ENCODE assay signal across 15 mouse cellular contexts in genomic region chr5:23140183-23140921, GRCm38 (mm10).
DNase-seq lines count a peak whose midpoint lies in the region; ATAC-seq lines count a peak whose summit lies in the region.
"Had no signal": no experiment of that assay in that cellular context is flagged by ENCODE, and none has a peak within 500 bp of the region (broad histone marks: within the 10 kb centered on the region; RNA-seq: fewer than 3 reads in every experiment).

No protein-coding gene starts in this region.

- no peaks in the 10 kb centered on the region for H3K27me3 ChIP-seq in hindbrain, embryonic 13.5 days
- no peaks in the 10 kb centered on the region for H3K27me3 ChIP-seq in hindbrain, embryonic 12.5 days
- no peaks in the 10 kb centered on the region for H3K27me3 ChIP-seq in hindbrain, embryonic 16.5 days (replicated peaks; ENCODE audit: control insufficient read depth, insufficient read depth, low read length)
- H3K27me3 ChIP-seq in neural tube, embryonic 14.5 days (ENCODE audit: control insufficient read depth, insufficient read depth, low read length) = no peaks in the 10 kb centered on the region
- no peaks in the 10 kb centered on the region for H3K27me3 ChIP-seq in liver, embryonic 11.5 days (replicated peaks; ENCODE audit: control insufficient read depth, insufficient read depth, low read length)
- H3K27me3 ChIP-seq: embryonic facial prominence, embryonic 15.5 days; heart, embryonic 12.5 days had no signal

- whole genome bisulfite sequencing in hindbrain, embryonic 13.5 days = 57% methylated on average over 9 of the region's 9 CpGs
- 75% methylated on average over 9 of the region's 9 CpGs for WGBS in hindbrain, embryonic 12.5 days
- 51% methylated on average over 9 of the region's 9 CpGs for WGBS in hindbrain, embryonic 16.5 days
- WGBS in neural tube, embryonic 14.5 days = 32% methylated on average over 9 of the region's 9 CpGs
- WGBS in liver, embryonic 11.5 days = 80% methylated on average over 9 of the region's 9 CpGs

- H3K36me3 ChIP-seq in hindbrain, embryonic 13.5 days = no peaks in the 10 kb centered on the region
- no peaks in the 10 kb centered on the region for H3K36me3 ChIP-seq in hindbrain, embryonic 12.5 days
- no peaks in the 10 kb centered on the region for H3K36me3 ChIP-seq in hindbrain, embryonic 16.5 days (ENCODE audit: control insufficient read depth, insufficient read depth, low read length)
- H3K36me3 ChIP-seq in neural tube, embryonic 14.5 days (ENCODE audit: control insufficient read depth, insufficient read depth, low read length) = no peaks in the 10 kb centered on the region
- no peaks in the 10 kb centered on the region for H3K36me3 ChIP-seq in liver, embryonic 11.5 days (ENCODE audit: control insufficient read depth, insufficient read depth, low read length)
- H3K36me3 ChIP-seq: embryonic facial prominence, embryonic 15.5 days; heart, embryonic 12.5 days had no signal

- no peak overlapping the region for H3K9ac ChIP-seq in hindbrain, embryonic 13.5 days
- no peak overlapping the region for H3K9ac ChIP-seq in hindbrain, embryonic 12.5 days
- H3K9ac ChIP-seq in hindbrain, embryonic 16.5 days (ENCODE audit: low read depth, low read length) = no peak overlapping the region
- H3K9ac ChIP-seq in neural tube, embryonic 14.5 days (replicated peaks; ENCODE audit: low read depth, low read length) = no peak overlapping the region
- no peak overlapping the region for H3K9ac ChIP-seq in liver, embryonic 11.5 days (ENCODE audit: low read depth, low read length)
- H3K9ac ChIP-seq: embryonic facial prominence, embryonic 15.5 days; heart, embryonic 12.5 days had no signal

- H3K4me1 ChIP-seq in hindbrain, embryonic 13.5 days (replicated peaks) = peaks cover 6% of the 10 kb centered on the region; the same call in 1 of the 2 replicates
- H3K4me1 ChIP-seq in hindbrain, embryonic 12.5 days = peaks cover 4% of the 10 kb centered on the region; the same call in 1 of the 2 replicates
- no peaks in the 10 kb centered on the region for H3K4me1 ChIP-seq in hindbrain, embryonic 16.5 days (ENCODE audit: control insufficient read depth, insufficient read depth, low read depth, low read length)
- no peaks in the 10 kb centered on the region for H3K4me1 ChIP-seq in neural tube, embryonic 14.5 days (ENCODE audit: control insufficient read depth, insufficient read depth, low read length)
- H3K4me1 ChIP-seq in liver, embryonic 11.5 days (replicated peaks; ENCODE audit: control insufficient read depth, insufficient read depth, low read length) = no peaks in the 10 kb centered on the region
- H3K4me1 ChIP-seq: embryonic facial prominence, embryonic 15.5 days; heart, embryonic 12.5 days had no signal

- H3K4me3 ChIP-seq in hindbrain, embryonic 13.5 days = no peak overlapping the region
- no peak overlapping the region for H3K4me3 ChIP-seq in hindbrain, embryonic 12.5 days
- H3K4me3 ChIP-seq in hindbrain, embryonic 16.5 days (ENCODE audit: low read length) = no peak overlapping the region
- H3K4me3 ChIP-seq in neural tube, embryonic 14.5 days (ENCODE audit: low read depth, low read length) = no peak overlapping the region
- H3K4me3 ChIP-seq in liver, embryonic 11.5 days (ENCODE audit: low read depth, low read length) = no peak overlapping the region
- H3K4me3 ChIP-seq: embryonic facial prominence, embryonic 15.5 days; gastrocnemius, adult 2 months; heart, embryonic 12.5 days; left cerebral cortex, adult 2 months had no signal

- H3K9me3 ChIP-seq in hindbrain, embryonic 13.5 days = no peaks in the 10 kb centered on the region
- H3K9me3 ChIP-seq in hindbrain, embryonic 12.5 days (replicated peaks) = no peaks in the 10 kb centered on the region
- H3K9me3 ChIP-seq in hindbrain, embryonic 16.5 days (ENCODE audit: control insufficient read depth, low read length) = no peaks in the 10 kb centered on the region
- H3K9me3 ChIP-seq in neural tube, embryonic 14.5 days (ENCODE audit: control insufficient read depth, low read length) = no peaks in the 10 kb centered on the region
- H3K9me3 ChIP-seq in liver, embryonic 11.5 days (ENCODE audit: control insufficient read depth, low read length) = no peaks in the 10 kb centered on the region
- H3K9me3 ChIP-seq: embryonic facial prominence, embryonic 15.5 days had no signal

- peak overlapping the region; percentile 45; the same call in 1 of the 2 replicates for H3K27ac ChIP-seq in hindbrain, embryonic 13.5 days
- H3K27ac ChIP-seq in hindbrain, embryonic 12.5 days = no peak overlapping the region
- no peak overlapping the region for H3K27ac ChIP-seq in hindbrain, embryonic 16.5 days (ENCODE audit: low read depth, low read length)
- peak overlapping the region; percentile 4; the same call in 1 of the 2 replicates for H3K27ac ChIP-seq in neural tube, embryonic 14.5 days (ENCODE audit: low read depth, low read length)
- H3K27ac ChIP-seq in liver, embryonic 11.5 days (ENCODE audit: low read depth, low read length) = no peak overlapping the region
- H3K27ac ChIP-seq: embryonic facial prominence, embryonic 15.5 days; gastrocnemius, adult 2 months; left cerebral cortex, adult 2 months had no signal

- peak; percentile 16 for DNase-seq in adrenal gland, postnatal 25 days
- DNase-seq in gastrocnemius, adult 18-20 months (ENCODE audit: low spot score) = no peak
- DNase-seq in liver, embryonic 11.5 days (ENCODE audit: low spot score) = no peak
- DNase-seq: cerebellum, adult 9-10 months; gastrocnemius, adult 2 months; kidney, postnatal 4 days; right cerebral cortex, postnatal 14 days had no signal

- no peak overlapping the region for H3K4me2 ChIP-seq in hindbrain, embryonic 13.5 days
- H3K4me2 ChIP-seq in hindbrain, embryonic 12.5 days (replicated peaks) = no peak overlapping the region
- H3K4me2 ChIP-seq in hindbrain, embryonic 16.5 days (ENCODE audit: low read length) = no peak overlapping the region
- no peak overlapping the region for H3K4me2 ChIP-seq in neural tube, embryonic 14.5 days (ENCODE audit: low read depth, low read length)
- H3K4me2 ChIP-seq in liver, embryonic 11.5 days = no peak overlapping the region
- H3K4me2 ChIP-seq: embryonic facial prominence, embryonic 15.5 days; heart, embryonic 12.5 days had no signal

- ATAC-seq in hindbrain, embryonic 13.5 days (ENCODE audit: low FRiP score) = 0 out of 2 replicates have a peak, but pooled peaks have one; percentile 28
- ATAC-seq in hindbrain, embryonic 12.5 days (ENCODE audit: low FRiP score) = no peak
- 0 out of 2 replicates have a peak, but pooled peaks have one; percentile 40 for ATAC-seq in hindbrain, embryonic 16.5 days
- ATAC-seq in neural tube, embryonic 14.5 days (ENCODE audit: low read depth) = peak; percentile 56
- no peak for ATAC-seq in liver, embryonic 11.5 days (replicated peaks; ENCODE audit: low FRiP score)
- ATAC-seq: inflammation-experienced regulatory T-cells, adult 6 months had no signal

Comparison
In these comparisons a context has a peak if more than half of its experiments do, and no peak if none do; other contexts are left out.
1. ATAC-seq: peak in hindbrain, embryonic 13.5 days (single experiment), hindbrain, embryonic 16.5 days (single experiment) and neural tube, embryonic 14.5 days (single experiment); none in hindbrain, embryonic 12.5 days (single experiment) and liver, embryonic 11.5 days (single experiment).
2. H3K27ac ChIP-seq: peak in hindbrain, embryonic 13.5 days (single experiment) and neural tube, embryonic 14.5 days (single experiment); none in hindbrain, embryonic 12.5 days (single experiment), hindbrain, embryonic 16.5 days (single experiment) and liver, embryonic 11.5 days (single experiment).